Mouse (Mus musculus) retina, adult 2 months (tissue): ENCODE measurements around the gene Bscl2.
"Not testable (repeated sequence)": the region's sequence is repeated elsewhere in the genome, so short reads cannot be mapped to it uniquely, and the experiment has no call there.

Source experiments
- DNase-seq: peaks from one replicate; pipeline ENCODE4 v3.0.0-alpha.2; 2012; ENCODE audit warnings: low read depth, low spot score

The Bscl2 gene

DNA sequence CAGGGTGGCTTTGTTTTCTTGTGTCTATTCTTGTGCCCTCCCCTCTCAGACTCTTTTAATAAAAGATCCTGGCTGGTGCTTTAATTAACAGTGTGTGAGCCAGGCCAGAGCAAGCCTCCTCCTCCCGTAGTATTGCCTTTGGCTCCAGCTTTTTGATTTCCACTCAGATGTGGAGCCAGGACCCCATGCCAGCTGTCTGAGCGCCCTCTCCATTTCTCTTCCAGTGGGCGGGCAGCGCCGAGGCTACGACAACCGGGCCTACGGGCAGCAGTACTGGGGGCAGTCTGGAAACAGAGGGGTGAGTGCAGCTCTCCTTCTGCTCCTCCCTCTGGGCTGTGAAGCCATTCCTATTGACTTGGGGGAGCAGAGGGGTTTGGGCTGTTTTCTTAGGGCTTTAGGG is 6.6 kb upstream of the Bscl2 start:
- no peak for DNase-seq

DNA sequence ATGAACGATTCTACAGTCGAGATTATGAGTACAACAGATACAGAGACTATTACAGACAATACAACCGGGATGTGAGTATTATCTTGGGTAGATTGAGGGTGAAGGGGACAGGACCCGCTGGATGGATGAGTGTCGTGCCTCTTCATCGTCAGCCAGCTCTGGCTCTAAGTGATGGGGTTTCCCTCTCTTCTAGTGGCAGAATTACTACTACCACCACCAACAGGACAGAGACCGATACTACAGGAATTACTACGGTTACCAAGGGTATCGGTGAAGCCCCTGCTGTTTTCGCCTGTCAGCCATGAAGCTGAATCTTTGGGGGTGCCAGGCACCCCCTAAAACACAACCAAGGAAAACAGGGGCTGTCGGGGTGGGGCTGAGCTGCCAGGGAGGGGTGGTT is 6.0 kb upstream of the Bscl2 start:
- no peak for DNase-seq

DNA sequence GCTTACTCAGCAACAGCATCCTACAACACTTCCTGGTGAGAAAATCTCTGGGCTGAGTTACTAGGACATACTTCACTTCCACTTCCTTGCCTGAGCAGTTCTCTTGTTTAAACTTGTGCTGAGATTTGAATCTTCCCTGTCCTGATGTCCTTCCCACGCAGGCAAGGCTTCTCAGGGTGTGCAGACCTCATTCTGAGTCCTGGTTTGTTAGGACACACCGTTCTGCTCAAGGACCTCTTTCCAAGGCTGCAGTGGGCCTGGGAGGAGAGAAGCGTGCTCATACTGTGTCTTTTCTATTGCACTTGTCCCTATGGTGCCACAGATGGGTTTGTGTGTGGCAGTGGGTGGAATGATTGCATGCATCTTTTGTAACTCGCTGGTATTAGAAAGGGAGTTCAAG is 4.3 kb upstream of the Bscl2 start:
- no peak for DNase-seq

DNA sequence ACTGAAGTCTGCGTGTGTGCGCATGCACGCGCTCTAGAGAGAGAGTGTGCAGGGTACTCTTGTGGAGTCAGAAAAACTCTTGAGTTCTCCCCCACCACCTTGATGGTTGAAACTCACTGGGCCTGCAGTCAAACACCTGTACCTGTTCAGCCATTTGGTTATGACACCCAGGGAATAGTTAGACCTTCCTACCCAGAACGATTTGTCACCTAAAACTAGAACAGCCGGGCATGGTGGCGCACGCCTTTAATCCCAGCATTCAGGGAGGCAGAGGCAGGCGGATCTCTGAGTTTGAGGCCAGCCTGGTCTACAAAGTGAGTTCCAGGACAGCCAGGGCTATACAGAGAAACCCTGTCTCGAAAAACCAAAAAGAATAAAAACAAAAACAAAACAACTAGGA is 940 bp upstream of the Bscl2 start:
- not testable (repeated sequence) for DNase-seq

DNA sequence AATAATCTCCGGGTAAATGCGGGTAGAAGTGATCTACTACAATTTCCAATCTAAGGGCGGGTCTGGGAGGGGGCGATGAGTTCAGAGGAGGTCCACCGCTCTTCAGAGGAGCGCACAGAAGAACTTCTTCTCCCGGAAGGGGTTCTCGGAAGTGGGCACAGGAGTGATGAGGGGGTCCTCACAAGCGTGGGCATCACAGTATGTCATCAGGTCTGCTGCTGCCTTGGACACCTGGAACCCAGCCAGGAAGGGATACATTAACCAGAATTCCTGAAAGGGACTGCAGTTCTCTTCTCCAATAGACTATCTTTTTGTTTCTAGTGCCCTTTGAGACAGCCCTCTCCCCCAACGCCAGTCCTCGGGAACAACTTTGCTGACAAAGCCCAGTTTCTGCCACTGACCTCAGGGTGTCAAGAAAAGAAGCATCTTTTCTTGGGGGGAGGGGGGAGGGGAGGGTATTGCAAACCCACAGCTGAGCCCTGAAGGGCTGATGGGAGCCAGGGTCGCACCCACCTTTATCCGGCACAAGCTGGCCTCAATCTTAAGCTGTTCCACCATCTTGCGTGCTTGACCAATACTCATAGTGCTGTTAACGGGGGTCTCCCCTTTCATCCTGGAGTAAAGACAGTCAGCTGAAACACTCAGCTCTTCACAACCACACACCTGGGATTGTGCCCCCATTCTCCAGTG is 919 bp downstream of the Bscl2 start:
- DNase-seq: no peak

DNA sequence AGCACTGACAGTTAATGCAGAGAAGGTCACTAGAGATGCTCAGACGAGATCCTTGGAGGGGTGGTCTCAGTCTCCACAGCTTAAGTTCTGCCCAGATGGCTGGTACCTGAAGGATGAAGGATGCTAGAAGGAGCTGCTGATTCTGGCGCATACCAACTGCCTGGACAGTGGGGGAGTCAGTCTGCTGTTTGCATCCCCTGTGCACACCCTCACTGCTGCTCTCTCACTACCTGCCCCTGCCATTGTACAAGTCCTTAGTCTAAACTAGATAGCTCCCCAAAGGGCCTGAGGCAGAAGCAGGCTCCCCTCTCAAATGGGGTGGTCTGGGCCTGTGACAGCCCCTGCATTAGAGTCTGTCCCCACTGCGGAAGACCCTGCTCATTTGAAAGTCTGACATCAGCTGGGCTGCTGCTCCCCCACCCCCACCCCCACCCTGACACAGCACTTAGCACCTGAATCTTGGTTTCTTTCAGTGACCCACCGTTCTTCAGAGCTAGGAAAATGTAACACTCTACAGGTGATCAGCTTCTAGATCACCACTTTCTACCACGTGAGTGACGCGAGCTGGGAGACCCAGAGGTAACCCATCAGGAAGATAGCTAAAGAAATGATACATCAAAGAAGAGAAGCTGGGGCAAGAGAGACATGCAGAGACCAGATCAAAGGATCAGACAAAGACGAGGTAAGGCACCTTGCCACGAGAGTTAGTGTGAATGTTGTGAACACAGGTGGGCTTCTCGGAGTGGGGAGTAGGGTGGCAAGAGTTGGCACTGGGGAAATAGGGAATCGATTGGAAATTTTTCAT is 2.0 kb downstream of the Bscl2 start, which contains the start of gene Gng3:
Gene Gng3 (minus strand): TSS at position 92 of the 805 bp plus-strand sequence.
- peak; percentile 41 for DNase-seq

DNA sequence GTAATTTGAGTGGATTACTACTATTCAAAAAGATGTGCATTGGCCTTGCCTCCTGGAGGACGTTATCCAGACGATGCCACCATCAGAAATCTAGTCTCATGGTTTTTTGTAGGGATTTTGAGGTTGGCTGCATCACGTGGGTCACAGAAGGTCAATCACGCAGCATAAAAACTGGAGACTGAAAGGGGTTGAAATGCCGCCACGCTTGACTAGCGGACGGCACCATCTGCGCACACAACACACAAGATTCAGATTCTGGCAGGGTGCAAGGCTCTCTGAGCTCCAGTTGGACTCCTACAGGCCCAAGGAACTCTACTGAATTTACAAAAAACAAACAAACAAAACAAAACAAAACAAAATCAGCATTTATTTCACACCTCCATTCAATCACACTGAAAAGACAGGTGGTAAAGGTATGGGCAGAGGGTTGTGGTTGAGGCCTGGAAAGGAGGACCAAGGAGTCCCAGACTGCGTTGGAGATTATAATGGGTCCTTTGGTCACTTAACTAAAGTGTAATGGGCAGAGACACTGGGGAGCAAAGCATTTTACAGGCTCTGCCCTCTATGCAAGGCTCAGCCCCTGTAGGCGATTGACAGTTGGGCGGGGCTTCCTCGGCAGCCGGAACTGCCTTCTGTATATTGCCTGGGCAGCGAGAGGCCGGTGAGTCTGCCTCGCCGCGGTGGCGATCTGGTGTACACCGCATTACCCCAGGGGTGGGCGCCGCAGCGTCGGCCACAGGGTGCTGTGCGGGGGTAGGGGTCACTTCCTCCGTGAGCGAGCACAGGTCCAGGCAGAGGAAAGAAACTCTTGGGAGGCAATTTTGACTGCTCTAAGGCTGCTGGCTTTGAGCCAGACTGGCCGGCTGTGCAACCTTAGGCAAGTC is 2.9 kb downstream of the Bscl2 start:
- no peak for DNase-seq

DNA sequence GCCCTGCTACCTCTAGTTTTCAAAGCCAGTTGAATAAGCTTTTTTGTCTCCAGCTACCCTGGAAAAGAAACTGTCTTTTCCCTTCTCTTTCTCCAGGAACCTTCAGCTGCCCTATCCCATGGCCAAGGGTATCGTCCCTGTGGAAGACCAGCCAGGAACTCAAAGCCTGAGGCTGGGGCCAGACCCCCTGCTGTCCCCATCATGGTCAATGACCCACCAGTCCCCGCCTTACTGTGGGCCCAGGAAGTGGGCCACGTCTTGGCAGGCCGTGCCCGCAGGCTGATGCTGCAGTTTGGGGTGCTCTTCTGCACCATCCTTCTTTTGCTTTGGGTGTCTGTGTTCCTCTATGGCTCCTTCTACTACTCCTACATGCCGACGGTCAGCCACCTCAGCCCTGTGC is 3.7 kb downstream of the Bscl2 start:
- no peak for DNase-seq

DNA sequence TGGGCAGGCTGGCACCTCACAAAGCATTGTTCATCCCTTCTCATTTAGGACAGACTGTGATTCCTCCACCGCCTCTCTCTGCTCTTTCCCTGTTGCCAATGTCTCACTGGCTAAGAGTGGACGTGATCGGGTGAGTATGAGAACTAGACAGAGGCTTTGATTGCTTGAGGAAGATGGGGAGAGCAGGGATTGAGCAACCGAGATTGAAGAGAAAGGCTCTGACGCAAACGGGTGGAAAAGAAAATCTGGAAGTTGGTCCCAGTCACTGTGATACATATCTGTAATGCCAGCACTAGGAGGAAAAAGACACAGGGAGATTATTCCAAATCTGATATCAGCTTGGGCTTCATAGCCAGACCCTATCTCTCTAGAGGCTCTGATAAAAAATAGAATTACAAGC is 5.7 kb downstream of the Bscl2 start:
- DNase-seq: no peak

DNA sequence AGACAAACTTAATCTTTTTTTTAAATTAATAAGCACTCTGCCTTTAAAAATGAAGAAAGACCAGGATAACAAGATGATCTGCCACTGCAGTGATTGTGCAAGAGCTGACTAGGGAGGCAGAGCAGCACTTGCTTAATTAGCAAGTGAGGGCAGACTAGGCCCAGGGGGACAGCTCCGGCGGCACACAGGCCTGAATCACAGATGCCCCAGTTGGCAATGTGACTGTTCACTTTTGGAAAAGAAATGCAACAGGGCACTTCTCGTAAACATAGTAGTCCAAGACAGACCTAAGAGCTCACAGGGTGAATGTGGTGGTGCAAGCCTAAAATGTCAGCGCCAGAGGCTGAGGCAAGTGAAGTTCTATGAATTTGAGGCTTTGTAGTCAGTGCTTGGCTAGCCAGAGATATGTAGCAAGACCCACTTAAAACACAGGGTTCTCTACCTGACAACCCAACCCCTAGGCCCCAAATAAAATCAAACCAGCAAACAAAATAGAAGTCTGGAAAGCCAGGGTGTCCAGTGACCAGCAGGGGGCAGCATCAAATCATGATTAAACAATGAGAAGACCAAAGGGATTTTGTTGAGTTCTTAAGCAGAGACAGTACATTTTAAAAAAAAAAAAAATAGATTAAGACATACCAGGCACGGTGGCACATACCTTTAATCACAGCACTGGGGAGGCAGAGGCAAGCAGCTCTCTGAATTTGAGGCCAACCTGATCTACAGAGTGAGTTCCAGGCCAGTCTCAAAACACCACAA is 7.3 kb downstream of the Bscl2 start:
- DNase-seq: peak; percentile 60

DNA sequence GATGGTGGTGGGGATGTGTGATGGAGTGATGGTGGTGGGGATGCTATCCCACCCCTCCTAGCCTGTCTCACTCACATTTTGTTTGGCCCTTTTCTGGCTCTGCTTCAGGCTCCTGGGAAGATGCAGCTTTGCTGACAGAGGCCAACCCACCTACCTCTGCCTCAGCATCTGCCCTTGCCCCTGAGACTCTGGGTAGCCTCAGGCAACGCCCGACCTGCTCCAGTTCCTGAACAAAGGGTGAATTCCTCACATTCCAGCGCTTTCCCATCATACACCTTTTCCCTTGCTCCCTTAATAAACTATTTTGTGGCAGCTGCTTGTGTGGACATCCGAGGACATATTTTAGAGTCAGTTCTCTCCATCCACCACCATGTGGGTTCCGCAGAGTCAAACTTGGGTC is 11.1 kb downstream of the Bscl2 start:
- DNase-seq: no peak

DNA sequence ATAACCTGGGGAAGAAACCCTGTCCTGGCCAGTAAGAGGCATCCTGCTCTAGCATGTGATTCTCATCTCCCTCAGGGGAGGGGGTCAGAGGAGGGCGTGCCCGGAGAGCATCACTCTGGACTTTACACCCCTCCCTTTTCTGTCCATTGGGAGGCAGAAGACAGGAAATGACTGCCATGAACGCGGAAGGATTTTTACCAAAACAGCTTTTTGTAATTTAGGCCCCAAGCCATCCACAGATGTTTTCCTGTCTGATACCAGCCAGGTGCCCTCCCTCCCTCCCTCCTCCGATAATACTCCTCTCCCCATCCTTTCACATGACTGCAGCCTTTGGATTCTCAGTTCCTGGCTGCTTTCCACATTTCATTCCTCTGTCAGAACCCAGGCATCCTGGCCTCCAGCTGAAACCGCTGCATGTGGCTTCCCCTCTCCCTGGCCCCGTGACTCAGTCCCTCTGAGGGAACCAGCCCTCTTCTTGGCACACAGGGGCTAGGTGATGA is 13.2 kb downstream of the Bscl2 start, which contains the start of gene Lrrn4cl:
Gene Lrrn4cl (plus strand): TSS at position 367 of the 500 bp plus-strand sequence.
- peak; percentile 36 for DNase-seq

DNA sequence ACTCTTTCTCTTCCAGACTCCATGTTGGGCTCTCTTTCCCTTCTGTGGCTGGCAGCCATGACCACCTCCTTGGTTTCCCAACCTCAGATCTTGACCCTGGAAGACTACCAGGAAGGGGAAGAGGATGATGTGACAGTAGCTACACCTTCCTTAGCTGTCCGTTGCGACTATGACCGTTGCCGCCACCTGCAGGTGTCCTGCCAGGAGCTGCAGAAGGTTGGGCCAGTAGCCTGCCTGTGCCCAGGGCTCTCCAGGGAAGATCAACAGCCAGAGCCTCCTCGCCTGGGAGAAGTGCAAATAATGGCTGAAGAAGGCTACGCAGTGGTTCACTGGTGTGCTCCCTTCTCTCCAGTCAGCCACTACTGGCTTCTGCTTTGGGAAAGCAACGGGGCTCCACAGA is 14.4 kb downstream of the Bscl2 start:
- DNase-seq: no peak

DNA sequence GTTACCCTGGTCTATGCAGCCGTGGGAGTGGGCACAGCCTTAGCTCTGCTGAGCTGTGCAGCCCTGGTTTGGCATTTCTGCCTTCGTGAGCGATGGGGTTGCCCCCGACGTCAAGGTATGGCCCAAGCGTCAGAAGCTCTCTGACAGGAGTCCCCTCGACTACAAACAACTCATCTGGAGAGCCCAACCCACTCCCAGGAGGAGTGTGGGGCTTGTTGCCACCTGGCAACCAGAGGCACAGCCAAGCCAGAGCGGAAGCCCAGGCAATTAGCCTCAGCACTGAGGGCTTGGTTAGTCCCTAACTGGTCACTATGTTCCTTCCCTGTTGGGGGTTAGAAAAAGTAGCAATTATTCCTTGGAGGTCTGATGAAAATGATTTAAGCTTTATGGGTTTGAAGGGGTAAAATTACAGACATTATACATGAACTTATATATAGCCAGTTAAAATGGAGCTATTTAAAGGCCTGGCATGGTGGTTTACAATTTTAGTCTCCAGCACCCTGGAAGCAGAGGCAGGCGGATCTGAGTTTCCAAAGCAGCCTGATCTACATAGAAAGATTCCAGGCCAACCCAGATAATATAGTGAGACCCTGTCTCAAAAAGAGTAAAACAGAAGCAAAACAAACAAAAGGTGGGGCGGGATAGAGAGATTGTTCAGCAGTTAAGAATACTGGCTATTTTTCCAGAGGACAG is 15.1 kb downstream of the Bscl2 start:
- no peak for DNase-seq

DNA sequence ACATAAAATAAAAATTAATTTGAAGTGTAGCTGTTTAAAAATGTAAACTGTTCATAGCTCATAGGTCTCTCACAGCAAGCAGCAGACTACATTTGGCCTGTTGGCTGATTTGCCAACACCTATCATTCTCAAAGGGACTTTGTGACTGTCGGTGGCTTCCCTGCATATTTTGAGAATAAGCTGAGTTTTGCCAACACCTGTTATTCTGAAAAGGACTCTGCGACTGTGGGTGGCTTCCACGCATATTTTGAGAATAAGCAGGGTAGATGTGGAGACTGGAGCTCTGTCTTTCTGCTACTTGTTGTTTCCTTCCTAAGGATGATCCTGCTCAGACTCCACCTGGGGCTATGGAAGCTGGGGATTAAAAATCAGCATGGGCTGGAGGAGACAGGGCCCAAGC is 15.8 kb downstream of the Bscl2 start:
- no peak for DNase-seq

DNA sequence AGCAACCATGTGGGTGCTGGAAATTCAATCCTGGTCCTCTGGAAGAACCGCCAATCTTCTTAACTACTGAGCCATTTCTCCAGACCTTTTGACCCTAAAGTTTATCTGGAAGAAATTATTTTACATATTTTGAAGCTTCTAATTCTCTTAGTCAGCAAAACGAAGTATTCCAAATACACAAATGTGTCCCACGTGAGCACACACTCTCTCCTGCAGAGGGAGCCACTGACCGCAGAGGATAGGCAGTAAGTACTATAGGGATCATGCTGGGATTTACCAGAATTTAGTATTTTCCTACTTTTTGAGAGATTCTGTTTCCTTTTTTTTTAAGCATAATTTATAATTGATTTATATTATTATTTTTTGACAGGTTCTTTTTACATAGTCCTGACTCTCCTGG is 20.4 kb downstream of the Bscl2 start:
- no peak for DNase-seq

DNA sequence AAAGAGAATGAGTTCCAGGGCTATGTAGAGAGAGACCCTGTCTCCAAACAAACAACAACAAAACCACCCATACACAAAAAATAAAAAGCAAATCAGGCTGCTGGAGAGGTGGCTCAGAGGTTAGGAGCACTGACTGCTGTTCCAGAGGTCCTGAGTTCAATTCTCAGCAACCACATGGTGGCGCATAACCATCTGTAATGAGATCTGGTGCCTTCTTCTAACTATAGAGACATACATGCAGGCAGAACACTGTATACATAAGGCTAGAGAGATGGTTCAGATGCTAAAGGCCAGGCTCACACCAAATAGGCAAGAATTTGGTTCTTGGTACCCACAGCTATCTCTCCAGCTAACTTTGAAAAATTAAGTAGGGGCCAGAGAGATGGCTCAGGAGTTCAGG is 21.8 kb downstream of the Bscl2 start:
- no peak for DNase-seq

DNA sequence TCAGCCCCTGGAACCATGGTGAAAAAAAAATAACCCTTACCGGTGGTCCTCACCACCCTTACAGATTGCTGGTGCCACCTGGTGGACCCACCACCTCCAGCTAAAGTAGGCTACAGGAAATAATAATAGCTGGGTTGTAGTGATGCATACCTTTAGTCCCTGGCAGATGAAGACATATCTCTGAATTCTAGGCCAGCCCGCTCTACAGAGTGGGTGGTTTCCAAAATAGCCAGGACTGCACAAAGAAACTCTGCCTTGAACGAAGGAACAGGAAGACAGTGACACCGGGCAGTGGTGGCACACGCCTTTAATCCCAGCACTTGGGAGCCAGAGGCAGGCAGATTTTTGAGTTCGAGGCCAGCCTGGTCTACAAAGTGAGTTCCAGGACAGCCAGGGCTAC is 27.0 kb downstream of the Bscl2 start:
- no peak for DNase-seq

DNA sequence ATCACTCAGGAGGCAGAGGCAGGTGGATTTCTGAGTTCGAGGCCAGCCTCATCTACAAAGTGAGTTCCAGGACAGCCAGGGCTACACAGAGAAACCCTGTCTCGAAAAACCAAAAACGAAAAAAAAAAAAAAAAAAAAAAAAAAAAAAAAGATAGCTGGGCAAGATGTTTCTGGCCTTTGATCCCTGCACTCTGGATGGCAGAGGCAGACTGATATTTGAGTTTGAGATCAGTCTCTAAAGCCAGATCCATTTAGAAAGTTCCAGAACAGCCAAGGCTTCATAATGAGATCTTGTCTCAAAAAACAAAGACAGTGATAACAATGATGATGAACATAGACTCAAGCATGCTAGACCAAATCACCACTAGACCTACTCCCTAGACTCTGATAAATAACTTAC is 33.1 kb downstream of the Bscl2 start:
- DNase-seq: not testable (repeated sequence)

DNA sequence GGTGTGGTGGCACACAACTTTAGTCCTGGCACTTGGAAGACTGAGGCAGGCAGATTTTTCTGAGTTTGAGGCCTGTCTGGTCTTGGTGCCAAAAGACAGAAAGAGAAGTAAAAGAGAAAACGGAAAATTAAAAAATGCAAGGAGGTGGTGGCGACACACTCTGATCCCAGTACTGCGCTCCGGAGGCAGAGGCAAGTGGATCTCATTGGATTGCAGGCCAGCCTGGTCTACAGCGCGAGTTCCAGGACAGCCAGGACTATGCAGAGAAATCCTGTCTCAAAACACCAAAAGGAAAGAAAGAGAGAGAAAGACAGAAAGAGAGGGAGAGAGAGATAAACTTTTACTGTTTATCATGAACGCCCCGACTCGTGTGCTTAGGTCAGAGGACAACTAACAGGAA is 33.6 kb downstream of the Bscl2 start:
- DNase-seq: no peak
